Mouse (Mus musculus): ENCODE results near the gene Slc35e3.

Slc35e3 gene

DNA sequence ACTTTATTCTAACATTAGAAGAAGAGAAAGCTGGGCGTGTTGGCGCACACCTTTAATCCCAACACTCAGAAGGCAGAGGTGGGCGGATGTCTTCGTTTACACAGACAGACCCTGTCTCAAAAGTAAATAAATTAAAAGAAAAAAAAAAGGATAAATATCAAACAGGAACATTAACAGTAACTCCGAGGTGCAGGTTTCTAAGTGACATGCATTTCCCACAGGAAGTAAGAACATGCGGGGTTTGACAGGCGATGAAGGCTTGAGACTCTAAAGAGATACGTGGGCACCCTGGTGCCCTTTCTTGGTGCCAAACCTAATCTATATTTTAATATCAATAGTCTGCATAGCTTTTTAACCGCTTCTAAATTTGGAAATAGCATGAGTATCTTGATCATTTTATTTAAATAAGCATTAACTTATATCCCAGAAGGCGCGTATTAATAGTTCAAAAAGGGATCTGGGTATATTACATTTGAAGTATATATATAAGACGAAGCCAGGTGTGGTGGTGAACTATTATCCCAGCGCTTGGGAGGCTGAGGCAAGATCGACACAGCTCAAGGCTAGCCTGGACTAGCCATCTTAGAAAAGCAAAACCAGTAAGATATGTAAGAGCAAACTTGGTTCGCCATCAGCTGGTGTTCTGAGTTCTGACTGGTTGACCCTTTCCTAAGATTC lies 60.9 kb downstream of the Slc35e3 start:
- no peak for DNase-seq (ENCODE audit: low read depth in 1 of 2, low spot score in 2 of 2)

DNA sequence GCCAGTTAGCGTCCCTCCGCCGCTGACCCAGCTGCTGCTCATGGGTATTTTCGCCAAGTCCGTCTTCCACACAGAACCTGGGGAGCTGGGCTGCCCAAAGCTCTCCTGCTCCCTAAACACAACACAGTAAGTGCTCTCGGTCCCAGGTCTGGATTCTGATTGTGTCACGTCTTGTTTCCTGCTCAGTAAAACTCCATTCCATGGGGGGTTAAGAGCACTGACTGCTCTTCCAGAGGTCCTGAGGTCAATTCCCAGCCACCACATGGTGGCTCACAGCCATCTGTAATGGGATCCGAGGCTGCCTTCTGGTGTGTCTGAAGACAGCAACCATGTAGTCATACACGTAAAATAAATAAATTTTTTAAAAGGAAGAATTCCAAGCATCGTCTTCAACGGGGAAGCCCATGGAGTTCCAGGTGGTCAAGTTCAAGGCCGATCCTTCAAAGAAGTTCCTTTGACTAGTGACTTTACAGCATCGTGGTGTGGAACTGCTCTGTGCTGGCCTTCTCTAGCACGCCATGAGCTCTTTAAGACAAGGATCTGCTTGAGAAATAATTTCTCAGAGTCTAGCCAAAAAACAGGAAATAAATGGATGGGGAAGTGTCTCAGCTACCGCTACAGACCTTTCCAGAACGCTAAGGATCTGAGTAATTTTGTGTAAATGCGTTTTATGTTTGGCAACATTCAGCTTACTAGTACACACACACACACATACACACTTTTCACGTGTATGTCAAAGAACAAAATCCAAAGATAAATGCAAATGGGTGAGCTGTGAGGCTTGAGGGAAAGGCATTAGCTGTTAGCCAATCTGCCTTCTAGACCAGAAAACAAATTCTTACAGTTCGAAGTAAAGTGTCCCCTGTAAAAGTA lies 61.6 kb downstream of the Slc35e3 start:
- DNase-seq (ENCODE audit: low read depth in 1 of 2, low spot score in 2 of 2), result no peak

DNA sequence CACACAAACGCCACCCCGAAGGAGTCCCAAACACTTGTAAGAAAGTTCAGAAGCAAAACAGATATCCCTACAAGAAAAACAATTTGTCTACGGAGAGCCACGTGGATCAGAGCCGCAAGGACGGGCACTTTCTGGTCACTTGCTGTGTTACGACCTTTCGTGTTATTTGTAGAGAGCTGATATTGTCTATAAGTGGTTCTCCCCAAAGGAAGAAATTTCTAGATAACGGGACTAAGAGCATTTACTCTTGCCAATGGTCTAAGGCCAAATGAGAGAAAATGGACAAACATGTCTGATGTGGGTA lies 62.5 kb downstream of the Slc35e3 start:
- no peak for DNase-seq (ENCODE audit: low read depth in 1 of 2, low spot score in 2 of 2)

All from monocyte, adult 2 months (primary cell).